Mouse (Mus musculus) adrenal gland, adult 8-10 months (tissue): Measurements from ENCODE around the gene Irgm2. TPM values are rescaled to one million over a fixed set of nuclear protein-coding genes. Genes with fewer than 3 reads are reported as not detected.

Experiments used
- DNase-seq: peaks from one replicate; pipeline ENCODE4 v3.0.0; 2022
- total RNA-seq, 4 experiments: library from RNA; stranded (reverse); gene quantifications; 2 replicates each; pipeline ENCODE4 v1.2.4; 2022

Gene Irgm2
- total RNA-seq, 4 experiments from 2014 or later = 14.7 to 19.4 (median 17.3) TPM

DNA sequence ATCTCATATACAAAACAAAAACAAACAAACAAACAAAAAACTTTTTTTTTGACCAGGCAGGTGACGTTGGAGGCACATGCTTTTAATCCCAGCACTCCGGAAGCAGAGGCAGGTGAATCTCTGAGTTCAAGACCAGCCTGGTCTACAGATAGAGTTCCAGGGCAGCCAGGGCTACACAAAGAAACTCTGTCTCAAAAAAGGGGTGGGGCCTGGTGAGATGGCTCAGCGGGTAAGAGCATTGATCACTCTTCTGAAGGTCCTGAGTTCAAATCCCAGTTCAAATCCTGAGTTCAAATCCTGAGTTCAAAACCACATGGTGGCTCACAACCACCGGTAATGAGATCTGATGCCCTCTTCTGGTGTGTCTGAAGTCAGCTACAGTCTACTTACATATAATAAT, 62.4 kb downstream of the Irgm2 start:
- DNase-seq = no peak

DNA sequence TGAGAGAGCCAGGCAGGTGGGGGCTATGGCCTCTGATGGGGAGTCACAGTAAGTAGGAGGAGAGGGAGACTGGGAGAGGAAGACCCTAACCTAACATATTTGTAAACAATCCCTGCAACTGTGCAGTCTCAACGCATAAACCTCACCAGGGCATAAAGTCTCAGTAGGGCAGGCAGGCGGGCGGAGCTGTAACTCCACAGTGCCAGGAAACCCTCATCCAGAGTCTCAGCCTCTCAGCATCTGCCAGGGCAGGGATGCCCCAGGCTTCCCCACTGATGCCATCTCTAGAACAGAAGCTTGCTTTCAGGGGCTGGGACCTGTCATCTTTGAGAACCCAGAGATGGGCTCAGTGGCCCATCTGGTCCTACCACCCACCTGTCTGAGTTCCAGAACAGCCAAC, 62.9 kb downstream of the Irgm2 start:
- DNase-seq = no peak

DNA sequence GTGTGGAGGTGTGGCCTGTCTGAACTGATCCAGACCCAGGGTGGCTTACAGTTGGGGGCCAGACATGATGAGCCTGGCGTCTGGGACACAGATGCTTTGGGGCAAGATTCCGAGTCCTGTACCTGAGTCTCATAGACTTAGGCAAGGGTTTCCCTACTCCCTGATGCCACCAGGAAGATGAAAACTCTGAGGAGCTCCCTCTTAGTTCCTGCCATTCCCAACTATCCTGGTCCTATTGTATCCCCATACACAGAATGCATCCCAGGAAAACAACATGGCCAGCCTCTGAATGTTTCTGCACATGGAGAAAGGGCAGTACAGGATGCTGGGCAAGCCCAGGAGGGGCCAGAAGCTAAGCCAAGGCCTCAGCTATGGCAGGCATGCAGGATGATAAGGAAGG, 64.1 kb downstream of the Irgm2 start:
- no peak for DNase-seq

DNA sequence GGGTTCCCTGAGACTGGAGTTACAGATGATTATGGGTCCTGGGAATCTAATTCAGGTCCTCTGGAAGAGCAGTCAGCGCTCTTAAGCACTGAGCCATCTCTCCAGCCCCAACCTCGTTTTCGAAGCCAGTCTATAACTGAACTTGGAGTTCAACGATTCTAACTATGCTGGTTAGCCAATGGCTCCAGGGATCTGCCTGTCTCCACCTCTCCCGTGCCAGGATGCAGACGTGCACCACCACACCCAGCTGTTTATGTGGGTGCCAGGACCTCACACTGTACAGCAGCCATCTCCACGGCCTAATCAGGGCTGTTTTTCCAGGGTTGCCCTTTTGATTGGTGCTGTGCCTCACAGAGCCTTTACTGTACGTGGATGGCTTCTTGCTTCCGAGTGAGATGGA, 65.1 kb downstream of the Irgm2 start:
- DNase-seq = no peak

DNA sequence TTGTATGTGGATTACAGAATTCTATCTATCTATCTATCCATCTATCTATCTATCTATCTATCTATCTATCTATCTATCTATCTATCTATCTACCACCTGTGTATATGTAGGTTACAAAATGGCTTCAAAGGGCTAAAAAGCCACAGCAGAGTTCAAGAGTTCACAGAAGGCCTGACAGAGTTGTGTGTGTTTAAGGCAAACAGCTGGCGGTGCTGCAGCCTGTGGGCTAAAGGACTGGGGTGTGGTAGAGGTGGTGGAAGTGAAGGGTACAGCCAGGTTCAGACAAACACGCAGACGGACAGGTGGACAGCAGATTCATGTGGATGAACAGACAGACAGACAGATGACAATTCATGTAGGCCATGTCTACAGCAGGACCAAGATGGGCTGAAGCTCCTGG, 68.9 kb downstream of the Irgm2 start:
- no peak for DNase-seq

Other genes with a start within 250 kb of the Irgm2 start
- 100 to 1,000 TPM in 3 of 4 experiments, 10 to 100 TPM in 1; 95.7 to 109 (median 104) TPM for gene Larp1, start 190.6 kb upstream of the Irgm2 start, total RNA-seq
- gene Gm12248, start 106.5 kb upstream of the Irgm2 start, total RNA-seq = 1 to 10 TPM in 1 of 4 experiments, not detected in 3; 3.1 TPM
- 10 to 100 TPM; 55.0 to 59.3 (median 56.6) TPM for gene Cnot8, start 95.5 kb upstream of the Irgm2 start, total RNA-seq
- 10 to 100 TPM; 20.5 to 34.7 (median 26.4) TPM for gene Gemin5, start 31.1 kb upstream of the Irgm2 start, total RNA-seq
- 10 to 100 TPM; 63.8 to 78.6 (median 70.4) TPM for gene Mrpl22, start 28.0 kb upstream of the Irgm2 start, total RNA-seq
- 10 to 100 TPM; 12.9 to 17.0 (median 16.2) TPM for gene Igtp, start 62 bp upstream of the Irgm2 start, total RNA-seq
- not detected for gene 4930438A08Rik, start 75.2 kb downstream of the Irgm2 start, total RNA-seq
- 10 to 100 TPM in 3 of 4 experiments, 1 to 10 TPM in 1; 9.6 to 26.7 (median 17.0) TPM for gene Zfp692, start 107.5 kb downstream of the Irgm2 start, total RNA-seq
- gene Zfp672, start 130.7 kb downstream of the Irgm2 start, total RNA-seq = 10 to 100 TPM; 44.3 to 65.6 (median 54.7) TPM
- gene Sh3bp5l, start 131.1 kb downstream of the Irgm2 start, total RNA-seq = 10 to 100 TPM; 53.5 to 58.2 (median 55.9) TPM
- gene Lypd8, start 179.4 kb downstream of the Irgm2 start, total RNA-seq = not detected
- gene 1810065E05Rik, start 221.5 kb downstream of the Irgm2 start, total RNA-seq = not detected
- not detected for gene Gm12253, start 232.9 kb downstream of the Irgm2 start, total RNA-seq